34 mouse cellular contexts compared by ENCODE assay signal in the genomic region with DNA sequence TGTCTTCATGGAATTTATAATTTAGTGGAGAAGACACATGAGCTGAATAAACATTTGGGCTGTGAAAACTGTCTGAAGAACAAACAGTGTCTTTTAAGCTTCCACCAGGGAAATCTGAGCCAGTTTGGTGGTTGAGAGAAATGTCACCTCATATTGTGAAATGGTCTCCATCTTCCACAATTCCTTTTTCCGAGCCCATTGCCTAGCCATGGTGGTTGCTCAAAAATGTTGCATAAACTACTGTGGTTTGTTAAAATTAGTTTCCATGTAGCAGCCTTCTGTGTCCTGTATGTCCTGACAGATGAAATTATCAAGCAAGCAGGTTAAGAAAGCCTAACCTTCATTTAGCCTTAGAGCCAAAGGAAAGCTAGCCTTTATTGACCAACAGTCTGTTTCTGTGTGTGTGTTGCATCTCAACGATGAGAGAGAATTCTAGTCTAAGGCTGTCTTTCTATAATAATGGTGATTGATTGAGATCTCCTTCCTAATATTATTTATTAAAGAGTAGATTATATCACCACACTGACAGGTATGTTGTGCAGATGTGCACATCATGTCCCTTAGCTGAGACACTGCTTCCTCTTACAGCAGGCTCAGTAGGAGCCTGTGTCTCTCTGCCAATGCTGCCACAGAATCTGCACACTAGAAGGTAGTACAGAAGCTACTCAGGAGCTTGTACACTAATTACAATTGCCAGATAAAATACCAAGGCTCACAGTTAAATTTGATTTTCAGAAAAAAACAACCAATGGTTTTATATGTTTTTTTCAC. TPM values are rescaled to one million over a fixed set of nuclear protein-coding genes. Genes with fewer than 3 reads are reported as not detected.
DNase-seq lines count a peak whose midpoint lies in the region; ATAC-seq and TF ChIP-seq lines count a peak whose summit lies in the region.
"Had no signal": no experiment of that assay in that cellular context is flagged by ENCODE, and none has a peak within 500 bp of the region (broad histone marks: within the 10 kb centered on the region; RNA-seq: fewer than 3 reads in every experiment).

No protein-coding gene starts in this region.

- H3K4me2 ChIP-seq in lung, postnatal 0 days (replicated peaks; ENCODE audit: low read depth, low read length) = no peak overlapping the region
- H3K4me2 ChIP-seq: embryonic facial prominence, embryonic 15.5 days; heart, embryonic 13.5 days; hindbrain, embryonic 15.5 days; limb, embryonic 13.5 days; liver, embryonic 13.5 days; lung, embryonic 14.5 days; midbrain, embryonic 15.5 days; neural tube, embryonic 12.5 days had no signal

- H3K27ac ChIP-seq in lung, postnatal 0 days (ENCODE audit: low read length) = no peak overlapping the region
- H3K27ac ChIP-seq: embryonic facial prominence, embryonic 10.5 days; embryonic facial prominence, embryonic 15.5 days; gastrocnemius, adult 2 months; heart, embryonic 13.5 days; hindbrain, embryonic 10.5 days; hindbrain, embryonic 15.5 days; layer of hippocampus, adult 2 months; limb, embryonic 13.5 days; liver, embryonic 13.5 days; macrophage; midbrain, embryonic 10.5 days; midbrain, embryonic 15.5 days; neural tube, embryonic 12.5 days; stomach, postnatal 0 days had no signal

- H3K9me3 ChIP-seq in lung, postnatal 0 days (ENCODE audit: low read length) = no peaks in the 10 kb centered on the region
- H3K9me3 ChIP-seq: embryonic facial prominence, embryonic 10.5 days; embryonic facial prominence, embryonic 15.5 days; hindbrain, embryonic 15.5 days; liver, embryonic 13.5 days; midbrain, embryonic 10.5 days; midbrain, embryonic 15.5 days; neural tube, embryonic 12.5 days had no signal

- no peak for TF ChIP-seq EP300 in lung, postnatal 0 days (IDR thresholded peaks at IDR 0.05)

- no peaks in the 10 kb centered on the region for H3K36me3 ChIP-seq in lung, postnatal 0 days (ENCODE audit: insufficient read depth, low read length)
- H3K36me3 ChIP-seq: embryonic facial prominence, embryonic 15.5 days; hindbrain, embryonic 10.5 days; hindbrain, embryonic 15.5 days; midbrain, embryonic 10.5 days; midbrain, embryonic 15.5 days; neural tube, embryonic 12.5 days had no signal

- TF ChIP-seq CTCF in lung, postnatal 0 days (IDR thresholded peaks at IDR 0.05) = no peak

- WGBS in lung, postnatal 0 days = 79% methylated on average over 2 of the region's 2 CpGs

- no peaks in the 10 kb centered on the region for H3K4me1 ChIP-seq in lung, postnatal 0 days (ENCODE audit: insufficient read depth, low read depth, low read length)
- H3K4me1 ChIP-seq: embryonic facial prominence, embryonic 10.5 days; embryonic facial prominence, embryonic 15.5 days; hindbrain, embryonic 10.5 days; hindbrain, embryonic 15.5 days; limb, embryonic 13.5 days; liver, embryonic 13.5 days; midbrain, embryonic 10.5 days; midbrain, embryonic 15.5 days; neural tube, embryonic 12.5 days had no signal

- no peak for ATAC-seq in lung, postnatal 0 days
- peak; percentile 89 for ATAC-seq in megakaryocyte progenitor cell, adult 5-6 weeks (replicated peaks; ENCODE audit: poor library complexity)
- ATAC-seq: forebrain, embryonic 14.5 days; inflammation-experienced regulatory T-cells, adult 6 months; midbrain, embryonic 15.5 days; Patski had no signal

- H3K9ac ChIP-seq in lung, postnatal 0 days (replicated peaks; ENCODE audit: low read depth) = no peak overlapping the region
- H3K9ac ChIP-seq: embryonic facial prominence, embryonic 15.5 days; heart, embryonic 13.5 days; hindbrain, embryonic 15.5 days; limb, embryonic 13.5 days; liver, embryonic 13.5 days; lung, embryonic 14.5 days; midbrain, embryonic 15.5 days; neural tube, embryonic 12.5 days had no signal

- no peak overlapping the region for H3K4me3 ChIP-seq in lung, postnatal 0 days (ENCODE audit: low read depth, low read length)
- H3K4me3 ChIP-seq: embryonic facial prominence, embryonic 10.5 days; embryonic facial prominence, embryonic 15.5 days; gastrocnemius, adult 2 months; heart, embryonic 13.5 days; hindbrain, embryonic 10.5 days; hindbrain, embryonic 15.5 days; layer of hippocampus, adult 2 months; limb, embryonic 13.5 days; liver, embryonic 13.5 days; midbrain, embryonic 10.5 days; midbrain, embryonic 15.5 days; neural tube, embryonic 12.5 days had no signal

- DNase-seq in lung, postnatal 36 days = peak; percentile 23
- DNase-seq in lung, postnatal 0 days (ENCODE audit: low spot score) = no peak
- DNase-seq in c-Kit-positive CD71-negative TER-119-negative erythroid progenitor cells, embryonic 14.5 days (ENCODE audit: low read depth) = peak; percentile 10
- DNase-seq in thymus, postnatal 36 days = no peak
- no peak for DNase-seq in adrenal gland, postnatal 4 days (ENCODE audit: low spot score in 2 of 2)
- DNase-seq: adrenal gland, postnatal 14 days; cerebellum, adult 2 months; cerebellum, postnatal 14 days; gastrocnemius, adult 2 months; gastrocnemius, postnatal 36 days; heart, postnatal 14 days; kidney, adult 11 months; kidney, postnatal 36 days; liver, embryonic 13.5 days; lung, embryonic 14.5 days; right cerebral cortex, adult 18-20 months; thymus, adult 18-20 months; thymus, postnatal 25 days had no signal

- H3K27me3 ChIP-seq in lung, postnatal 0 days (replicated peaks; ENCODE audit: insufficient read depth, low read length) = no peaks in the 10 kb centered on the region
- H3K27me3 ChIP-seq: embryonic facial prominence, embryonic 15.5 days; heart, embryonic 13.5 days; hindbrain, embryonic 15.5 days; limb, embryonic 13.5 days; liver, embryonic 13.5 days; midbrain, embryonic 15.5 days; neural tube, embryonic 12.5 days; Patski had no signal

RNA-seq across cellular contexts. Expression of gene Rbks, which starts 46.7 kb away (rescaled TPM):
- polyA plus RNA-seq in lung, postnatal 0 days (2015; fragmentation: Nextera tagmentation; extraction: Ambion mirVana) = 9.8 and 10.1 TPM in 2 replicates
- 25.8 and 34.6 TPM in 2 replicates for total RNA-seq in megakaryocyte progenitor cell, adult 5-6 weeks (2015)
- total RNA-seq in megakaryocyte progenitor cell, adult 5-6 weeks (2017) = 17.7 and 29.3 TPM in 2 replicates
- 10 to 100 TPM in 1 of 2 experiments, 1 to 10 TPM in 1; 9.8 to 12.6 TPM for total RNA-seq in adrenal gland, postnatal 4 days (2021)

RNA-seq across cellular contexts. Expression of gene Babam2, which starts 46.8 kb away (rescaled TPM):
- 39.4 and 46.5 TPM in 2 replicates for polyA plus RNA-seq in lung, postnatal 0 days (2015; fragmentation: Nextera tagmentation; extraction: Ambion mirVana)
- 101 and 117 TPM in 2 replicates for total RNA-seq in megakaryocyte progenitor cell, adult 5-6 weeks (2015)
- total RNA-seq in megakaryocyte progenitor cell, adult 5-6 weeks (2017) = 37.7 and 44.2 TPM in 2 replicates
- 100 to 1,000 TPM in 1 of 2 experiments, 10 to 100 TPM in 1; 99.6 to 107 TPM for total RNA-seq in adrenal gland, postnatal 4 days (2021)

RNA-seq across cellular contexts. Expression of gene Mrpl33, which starts 54.0 kb away (rescaled TPM):
- 307 and 313 TPM in 2 replicates for polyA plus RNA-seq in lung, postnatal 0 days (2015; fragmentation: Nextera tagmentation; extraction: Ambion mirVana)
- total RNA-seq in megakaryocyte progenitor cell, adult 5-6 weeks (2015) = 434 and 492 TPM in 2 replicates
- total RNA-seq in megakaryocyte progenitor cell, adult 5-6 weeks (2017) = 218 and 315 TPM in 2 replicates
- total RNA-seq in adrenal gland, postnatal 4 days (2021) = 100 to 1,000 TPM; 262 to 270 TPM

Comparison
In these comparisons a context has a peak if more than half of its experiments do, and no peak if none do; other contexts are left out.
1. DNase-seq: peak in lung, postnatal 36 days (single experiment) and c-Kit-positive CD71-negative TER-119-negative erythroid progenitor cells, embryonic 14.5 days (single experiment); none in lung, postnatal 0 days (single experiment), thymus, postnatal 36 days (0 of 2) and adrenal gland, postnatal 4 days (0 of 2).